Mouse (Mus musculus) heart, embryonic 16.5 days (tissue): Measurements from ENCODE around the gene Olfr1396. TPM values are rescaled to one million over a fixed set of nuclear protein-coding genes. Genes with fewer than 3 reads are reported as not detected.

Experiments
- ATAC-seq: fragments of 200-750 bp; cut with Nextera tagmentation; replicated peaks from 2 replicates; pipeline ENCODE4 v1.8.0; 2017; ENCODE audit warnings: moderate number of reproducible peaks; ENCODE audit not compliant: insufficient read depth, low FRiP score; ENCODE audit errors: extremely low read depth
- H3K27ac ChIP-seq: fragments of 300-500 bp; sonication (generic); 2 replicates; pipeline ENCODE4 v1.5.1; 2014; ENCODE audit warnings: mild to moderate bottlenecking, low read length, control low read depth, moderate library complexity
- H3K27me3 ChIP-seq: fragments of 300-500 bp; sonication (generic); 2 replicates; pipeline ENCODE4 v1.6.1; 2014; ENCODE audit warnings: low read length, mixed read lengths; ENCODE audit not compliant: control insufficient read depth, insufficient read depth
- H3K36me3 ChIP-seq: fragments of 300-500 bp; sonication (generic); 2 replicates; pipeline ENCODE4 v1.6.1; 2014; ENCODE audit not compliant: control insufficient read depth, insufficient read depth
- H3K4me1 ChIP-seq: fragments of 300-500 bp; sonication (generic); 2 replicates; pipeline ENCODE4 v1.6.1; 2014; ENCODE audit warnings: low read length, mixed read lengths; ENCODE audit not compliant: control insufficient read depth, insufficient read depth
- H3K4me2 ChIP-seq: fragments of 300-500 bp; sonication (generic); 2 replicates; pipeline ENCODE4 v1.6.1; 2014; ENCODE audit warnings: low read depth, mild to moderate bottlenecking, control low read depth, low read length
- H3K4me3 ChIP-seq: fragments of 300-500 bp; sonication (generic); 2 replicates; pipeline ENCODE4 v1.5.1; 2014; ENCODE audit warnings: mild to moderate bottlenecking, control low read depth, low read length
- H3K9ac ChIP-seq: fragments of 300-500 bp; sonication (generic); 2 replicates; pipeline ENCODE4 v1.6.1; 2014; ENCODE audit warnings: low read length, control low read depth
- H3K9me3 ChIP-seq: fragments of 300-500 bp; sonication (generic); replicated peaks from 2 replicates; pipeline ENCODE4 v1.6.1; 2016; ENCODE audit warnings: low read length; ENCODE audit not compliant: control insufficient read depth
- WGBS: fragments of 180-500 bp; shearing (Covaris S2); extraction: QIAGEN DNeasy Blood & Tissue Kit; methylation state at CpG from one replicate; pipeline ENCODE4 v1.1.7; 2014; 5-methylcytosine and 5-hydroxymethylcytosine counted together
- polyA plus RNA-seq: library from polyadenylated mRNA; unstranded; fragments of >200 nt; fragmentation: Nextera tagmentation; extraction: Ambion mirVana; gene quantifications from 2 replicates; pipeline ENCODE4 v1.2.1, GENCODE M21; 2015

Olfr1396 gene
- polyA plus RNA-seq, 1 experiment from 2014 or later, result 0.18 TPM

GRCm38 (mm10) chr11:49092786-49093185, 21.9 kb downstream of the Olfr1396 start:
- 62% methylated on average over 2 of the region's 2 CpGs for WGBS
- H3K4me2 ChIP-seq, result no peak overlapping the region
- no peaks in the 10 kb centered on the region for H3K36me3 ChIP-seq
- peaks cover 2% of the 10 kb centered on the region; the same call in 1 of the 2 replicates for H3K4me1 ChIP-seq
- ATAC-seq, result no peak; the same call in 1 of the 2 replicates
- no peak overlapping the region for H3K27ac ChIP-seq
- no peaks in the 10 kb centered on the region for H3K9me3 ChIP-seq
- no peak overlapping the region for H3K9ac ChIP-seq
- no peak overlapping the region for H3K4me3 ChIP-seq
- no peaks in the 10 kb centered on the region for H3K27me3 ChIP-seq

DNA sequence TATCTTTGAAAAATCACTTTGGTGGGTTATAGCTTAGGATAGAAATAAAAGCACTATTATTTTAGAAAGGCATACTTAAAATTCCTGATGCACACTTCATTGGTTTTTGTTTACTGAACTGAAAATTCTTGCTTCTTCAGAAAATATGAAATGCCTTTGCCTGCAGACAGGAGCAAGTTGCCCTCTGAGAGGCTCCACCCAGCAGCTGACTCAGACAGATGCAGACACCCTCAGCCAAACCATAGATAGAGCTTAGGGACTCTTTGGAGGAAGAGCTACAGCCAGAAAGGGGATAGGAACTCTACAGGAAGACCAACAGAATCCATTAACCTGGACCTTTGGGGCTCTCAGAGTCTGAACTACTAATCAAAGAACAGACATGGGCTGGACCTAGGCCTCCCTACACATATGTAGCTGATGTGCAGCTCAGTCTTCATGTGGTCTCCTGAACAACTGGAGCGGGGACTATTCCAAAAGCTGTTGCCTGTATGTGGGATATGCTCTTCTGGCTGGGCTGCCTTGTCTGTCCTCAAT, 22.6 kb downstream of the Olfr1396 start:
- Histone ChIP-seq H3K4me3 (no peak overlapping the region), H3K4me2 (no peak overlapping the region), H3K27ac (no peak overlapping the region), H3K36me3 (no peaks in the 10 kb centered on the region), H3K9me3 (no peaks in the 10 kb centered on the region), H3K27me3 (no peaks in the 10 kb centered on the region), H3K4me1 (peaks cover 2% of the 10 kb centered on the region; the same call in 1 of the 2 replicates), H3K9ac (no peak overlapping the region)
- WGBS, result 93% methylated on average over 1 of the region's 1 CpGs
- ATAC-seq, result no peak

- Histone ChIP-seq H3K27ac (no peak overlapping the region), H3K9me3 (no peaks in the 10 kb centered on the region), H3K36me3 (no peaks in the 10 kb centered on the region), H3K27me3 (no peaks in the 10 kb centered on the region), H3K4me2 (no peak overlapping the region), H3K4me3 (no peak overlapping the region), H3K9ac (no peak overlapping the region), H3K4me1 (peaks cover 2% of the 10 kb centered on the region; the same call in 1 of the 2 replicates)
- no peak for ATAC-seq
- 65% methylated on average over 4 of the region's 4 CpGs for WGBS
Measured at GRCm38 (mm10) chr11:49091171-49091570, 23.5 kb downstream of the Olfr1396 start.

DNA sequence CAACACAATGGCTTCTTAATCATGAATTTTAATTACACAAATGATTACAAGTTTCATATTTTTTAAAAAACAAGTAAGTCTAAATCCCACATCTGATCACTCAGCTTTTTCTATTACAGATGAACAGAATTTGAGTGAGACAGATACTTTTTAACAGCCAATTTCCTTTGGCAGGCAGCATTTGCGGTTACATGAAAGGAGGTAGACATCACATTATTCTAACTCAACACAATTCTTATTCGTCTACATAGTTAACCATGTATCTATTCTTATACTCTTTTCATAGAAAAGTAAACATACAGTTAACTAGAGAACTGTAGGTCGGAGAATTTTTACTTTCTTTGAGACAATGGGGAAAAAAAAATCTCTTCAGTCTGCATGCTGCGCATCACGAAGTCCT, 24.1 kb downstream of the Olfr1396 start:
- ATAC-seq, result no peak
- H3K27me3 ChIP-seq, result no peaks in the 10 kb centered on the region
- no peak overlapping the region for H3K9ac ChIP-seq
- H3K36me3 ChIP-seq, result no peaks in the 10 kb centered on the region
- H3K27ac ChIP-seq, result no peak overlapping the region
- H3K4me2 ChIP-seq, result no peak overlapping the region
- no peaks in the 10 kb centered on the region for H3K9me3 ChIP-seq
- peaks cover 2% of the 10 kb centered on the region; the same call in 1 of the 2 replicates for H3K4me1 ChIP-seq
- H3K4me3 ChIP-seq, result no peak overlapping the region
- WGBS, result 79% methylated on average over 5 of the region's 5 CpGs

- Histone ChIP-seq H3K9ac (no peak overlapping the region), H3K36me3 (no peaks in the 10 kb centered on the region), H3K4me2 (no peak overlapping the region), H3K27ac (no peak overlapping the region), H3K27me3 (no peaks in the 10 kb centered on the region), H3K4me1 (peaks cover 2% of the 10 kb centered on the region; the same call in 1 of the 2 replicates), H3K9me3 (no peaks in the 10 kb centered on the region), H3K4me3 (no peak overlapping the region)
- 73% methylated on average over 3 of the region's 3 CpGs for WGBS
- ATAC-seq, result no peak
Measured at GRCm38 (mm10) chr11:49089735-49090507, 24.8 kb downstream of the Olfr1396 start.

DNA sequence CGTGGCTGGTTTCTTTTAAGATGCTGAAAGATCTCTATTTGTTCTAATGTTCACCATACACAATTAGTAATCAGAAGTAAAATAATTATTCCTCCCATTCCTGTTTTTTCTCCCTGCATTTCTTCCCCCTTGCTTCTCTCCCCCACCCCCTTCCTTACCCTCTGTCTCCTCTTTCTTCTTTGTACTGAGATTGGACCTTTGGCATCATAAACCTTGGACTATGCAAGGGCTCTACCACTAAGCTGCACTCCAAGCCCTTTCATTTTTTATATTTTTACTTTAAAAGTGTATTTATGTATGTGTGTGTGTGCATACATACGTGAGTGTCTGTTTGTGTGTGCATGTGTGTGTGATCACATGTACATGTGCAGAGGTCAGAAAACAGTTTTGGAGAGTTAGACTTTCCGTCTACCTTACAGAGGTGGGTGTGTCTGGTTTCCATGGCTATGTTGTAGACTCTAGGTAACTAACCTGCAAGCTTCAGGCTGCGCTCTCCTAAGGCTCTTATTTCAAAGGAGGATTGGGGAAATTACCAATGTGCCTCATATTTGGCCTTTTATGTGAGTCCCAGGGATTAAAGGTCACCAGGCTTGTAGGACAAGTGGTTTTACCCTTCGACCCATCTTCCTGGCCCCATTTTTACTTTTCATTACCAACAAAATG, 25.6 kb downstream of the Olfr1396 start:
- no peaks in the 10 kb centered on the region for H3K27me3 ChIP-seq
- ATAC-seq, result no peak
- 85% methylated on average over 5 of the region's 5 CpGs for WGBS

DNA sequence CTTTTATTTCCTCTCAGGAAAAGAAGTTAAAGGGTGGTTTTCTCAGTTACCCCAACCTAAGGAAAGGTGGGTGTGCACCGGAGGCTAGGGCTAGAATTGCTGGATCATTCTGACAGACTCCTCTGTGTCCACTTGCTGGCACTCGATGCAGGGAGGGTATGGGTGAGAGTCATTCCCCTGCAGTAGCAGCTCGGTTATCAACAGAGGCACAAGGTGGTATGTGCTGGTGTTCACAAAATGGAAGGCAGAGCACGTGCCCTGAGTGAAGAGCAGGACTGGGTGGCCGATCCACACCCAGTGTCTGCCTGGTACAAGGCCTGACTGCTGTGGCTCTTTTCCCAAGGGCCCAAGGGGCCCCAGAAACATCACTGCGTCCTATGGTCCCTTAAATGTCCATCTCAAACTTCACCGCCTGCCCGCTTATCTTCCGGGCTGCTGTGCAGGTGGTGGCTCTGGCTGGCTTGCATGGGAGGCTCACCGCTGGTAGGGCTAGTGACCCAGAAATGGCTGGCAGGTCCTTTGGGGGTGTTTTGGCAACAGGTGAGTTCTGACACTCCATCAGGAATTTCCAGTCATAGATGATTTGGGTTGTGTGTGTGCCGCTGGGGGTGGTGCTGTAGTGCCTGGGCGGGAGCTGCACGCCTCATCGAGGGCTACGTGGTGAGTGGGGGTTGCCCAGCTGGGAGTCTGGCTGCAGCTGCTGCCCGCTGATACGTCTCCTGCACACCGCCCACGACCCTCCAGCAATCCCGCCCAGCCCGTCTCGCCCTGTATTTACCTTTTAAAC, 26.7 kb downstream of the Olfr1396 start:
- 31% methylated on average over 22 of the region's 22 CpGs for WGBS
- Histone ChIP-seq H3K9me3 (no peaks in the 10 kb centered on the region), H3K4me1 (peaks cover 2% of the 10 kb centered on the region; the same call in 1 of the 2 replicates), H3K4me2 (peak overlapping the region; percentile 55), H3K27ac (no peak overlapping the region), H3K9ac (peak overlapping the region; percentile 5; the same call in 1 of the 2 replicates), H3K4me3 (peak overlapping the region; percentile 37), H3K27me3 (no peaks in the 10 kb centered on the region), H3K36me3 (no peaks in the 10 kb centered on the region)
- ATAC-seq, result peak; percentile 67

More for the DNA sequence above, 25.6 kb downstream of the Olfr1396 start:
- H3K4me1 ChIP-seq, result peaks cover 2% of the 10 kb centered on the region; the same call in 1 of the 2 replicates
- no peaks in the 10 kb centered on the region for H3K9me3 ChIP-seq
- no peak overlapping the region for H3K4me3 ChIP-seq
- no peak overlapping the region for H3K9ac ChIP-seq
- H3K36me3 ChIP-seq, result no peaks in the 10 kb centered on the region
- H3K4me2 ChIP-seq, result no peak overlapping the region
- no peak overlapping the region for H3K27ac ChIP-seq

- H3K27me3 ChIP-seq, result no peaks in the 10 kb centered on the region
- no peaks in the 10 kb centered on the region for H3K36me3 ChIP-seq
- H3K4me3 ChIP-seq, result peak overlapping the region; percentile 25
- peak overlapping the region; percentile 28; the same call in 1 of the 2 replicates for H3K4me2 ChIP-seq
- H3K4me1 ChIP-seq, result peaks cover 2% of the 10 kb centered on the region; the same call in 1 of the 2 replicates
- no peak overlapping the region for H3K9ac ChIP-seq
- no peak; the same call in 1 of the 2 replicates for ATAC-seq
- H3K9me3 ChIP-seq, result no peaks in the 10 kb centered on the region
- WGBS, result 67% methylated on average over 6 of the region's 6 CpGs
- peak overlapping the region; percentile 48; the same call in 1 of the 2 replicates for H3K27ac ChIP-seq
Measured at GRCm38 (mm10) chr11:49086858-49087361, 27.8 kb downstream of the Olfr1396 start.
